Mouse (Mus musculus): ENCODE data around the gene Pax3.

Gene Pax3

DNA sequence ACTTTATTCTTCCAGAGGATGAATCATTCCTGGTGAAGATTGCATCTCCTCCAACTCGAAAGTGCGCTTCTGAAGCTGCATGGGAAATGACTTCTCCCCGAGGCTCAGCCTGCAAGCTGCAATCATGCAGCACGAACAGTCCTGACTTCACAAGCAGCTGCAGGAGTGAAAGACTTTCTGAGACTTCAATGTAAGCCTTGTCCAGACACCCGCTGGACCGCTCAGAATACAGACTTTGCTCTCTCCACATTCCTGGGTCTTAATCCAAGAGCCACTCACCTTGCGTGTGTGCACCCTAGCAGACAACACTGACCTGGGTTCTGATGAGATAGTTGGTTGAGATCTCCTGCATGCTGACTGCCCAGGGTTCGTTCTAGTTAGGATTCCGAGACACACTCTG is 26.2 kb downstream of the Pax3 start:
- no peak for DNase-seq

GRCm38 (mm10) chr1:78168796-78169195 is 28.1 kb downstream of the Pax3 start:
- DNase-seq = no peak

- no peak for DNase-seq
Measured at GRCm38 (mm10) chr1:78167577-78168286, 29.2 kb downstream of the Pax3 start.

DNA sequence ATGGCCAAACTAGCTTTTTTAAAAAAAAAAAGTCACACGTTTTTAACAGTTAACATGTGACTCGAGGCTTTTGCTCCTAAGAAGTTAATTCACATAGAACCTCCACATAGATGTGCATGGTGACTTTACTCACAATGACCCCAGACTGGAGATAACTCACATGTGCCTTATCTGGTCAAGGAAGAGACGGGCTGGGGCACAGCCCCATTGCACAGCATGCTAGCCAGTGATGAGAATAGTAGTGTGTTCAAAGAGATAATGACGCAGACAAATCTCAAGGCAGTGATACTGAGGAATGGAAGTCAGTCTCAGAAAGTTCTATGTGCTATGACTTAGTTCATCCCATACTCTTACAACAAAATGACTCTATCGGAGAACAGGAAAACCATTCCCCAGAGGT is 35.2 kb downstream of the Pax3 start:
- no peak for DNase-seq

- no peak for DNase-seq
Measured at GRCm38 (mm10) chr1:78157930-78158329, 39.0 kb downstream of the Pax3 start.

GRCm38 (mm10) chr1:78155796-78156195 is 41.1 kb downstream of the Pax3 start:
- DNase-seq = no peak

GRCm38 (mm10) chr1:78148011-78148623 is 48.8 kb downstream of the Pax3 start:
- no peak for DNase-seq

- DNase-seq = no peak
Measured at GRCm38 (mm10) chr1:78143403-78143802, 53.5 kb downstream of the Pax3 start.

- no peak for DNase-seq
Measured at GRCm38 (mm10) chr1:78142912-78143311, 54.0 kb downstream of the Pax3 start.

DNA sequence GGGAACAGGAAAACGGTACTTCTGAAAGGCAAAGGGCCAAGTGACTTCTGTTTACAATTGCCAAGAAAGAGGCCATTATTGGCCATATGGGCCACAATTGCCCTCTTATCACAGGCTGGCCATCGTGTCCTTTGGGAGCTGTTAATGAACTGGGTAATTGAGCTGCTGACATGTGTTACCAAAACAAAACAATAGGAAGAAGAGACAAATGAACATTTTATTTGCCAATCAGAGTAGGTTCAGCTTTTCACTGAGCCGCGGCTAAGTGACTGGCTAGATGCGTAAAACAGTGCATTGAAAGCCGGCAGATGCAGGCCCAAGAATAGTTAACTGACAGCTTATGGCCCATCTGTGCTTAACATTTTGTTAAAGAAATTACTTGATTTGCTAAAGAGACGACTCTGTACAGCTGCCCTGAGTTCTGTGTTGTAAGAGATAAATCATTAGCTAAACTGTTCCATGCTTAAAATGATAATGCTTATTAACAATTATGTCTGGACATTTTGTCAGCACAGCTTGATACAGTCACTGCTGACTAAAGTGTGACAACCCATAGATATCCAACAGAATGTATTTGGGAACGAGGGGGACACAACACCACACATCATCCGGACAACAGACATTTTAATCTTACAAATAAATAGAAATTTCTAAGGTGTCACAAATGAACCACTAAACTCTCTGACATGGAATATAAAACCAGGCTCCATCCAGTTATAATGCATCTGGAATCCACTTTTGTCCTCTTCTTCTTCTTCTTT is 55.0 kb downstream of the Pax3 start:
- DNase-seq = no peak

GRCm38 (mm10) chr1:78141314-78141713 is 55.6 kb downstream of the Pax3 start:
- DNase-seq = no peak

DNA sequence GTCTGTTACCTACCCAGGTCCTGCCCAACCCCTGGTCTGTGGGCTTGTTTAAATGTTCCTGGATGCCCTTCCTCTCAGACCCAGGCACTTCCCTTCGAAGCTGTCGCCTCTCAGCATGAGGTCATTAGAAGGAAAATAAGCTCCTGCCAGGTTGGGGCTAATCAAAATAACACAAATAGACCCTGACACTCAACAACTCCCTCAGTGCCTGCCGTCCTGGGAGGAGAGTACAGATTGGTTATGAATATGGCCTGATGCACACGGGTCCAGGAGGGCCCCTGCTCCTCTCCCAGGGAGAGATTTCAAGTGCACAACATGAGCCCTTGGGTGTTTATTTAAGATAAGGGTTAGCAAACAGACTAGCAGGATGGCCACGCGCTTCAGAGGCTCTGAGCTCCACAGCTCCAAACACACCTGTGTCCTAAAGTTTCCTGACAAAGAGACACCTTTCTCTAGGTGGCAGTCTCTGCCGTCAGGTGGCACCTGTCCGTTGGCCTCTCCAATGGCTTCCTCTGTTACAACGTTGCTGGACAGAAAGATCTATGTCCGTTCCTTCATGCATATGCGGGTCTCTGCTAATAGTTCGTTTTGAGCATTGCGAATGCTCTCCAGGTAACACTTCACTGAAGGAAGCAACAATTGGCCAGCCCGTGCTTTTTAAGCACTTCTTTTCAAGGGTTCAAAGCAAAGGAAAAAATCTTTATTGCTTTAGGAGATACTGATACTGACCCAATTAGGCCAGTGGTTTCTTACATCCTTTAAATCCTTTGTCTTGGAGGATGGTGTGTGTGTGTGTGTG is 56.2 kb downstream of the Pax3 start:
- DNase-seq = no peak

GRCm38 (mm10) chr1:78139287-78139686 is 57.6 kb downstream of the Pax3 start:
- no peak for DNase-seq

DNA sequence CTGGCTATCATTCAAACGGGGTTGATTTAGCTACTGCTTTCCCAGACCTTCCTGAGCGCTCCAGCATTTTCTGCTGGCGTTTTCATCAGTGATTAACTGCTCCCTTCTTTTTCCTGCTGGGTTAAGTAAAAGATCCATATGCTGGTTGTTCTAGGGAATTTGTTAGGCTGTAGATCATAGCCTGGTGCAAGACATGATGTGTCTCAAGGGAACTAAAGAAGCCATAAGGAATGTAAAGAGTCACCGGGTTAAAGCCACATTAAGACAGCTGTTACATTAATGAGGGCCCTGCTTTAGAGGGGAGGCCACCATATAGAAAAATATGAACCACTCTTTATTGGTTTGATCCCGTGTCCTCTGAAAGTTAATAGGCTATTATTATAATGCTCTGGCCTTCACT is 67.7 kb downstream of the Pax3 start:
- DNase-seq = no peak

- no peak for DNase-seq
Measured at GRCm38 (mm10) chr1:78119899-78120560, 76.9 kb downstream of the Pax3 start.

DNA sequence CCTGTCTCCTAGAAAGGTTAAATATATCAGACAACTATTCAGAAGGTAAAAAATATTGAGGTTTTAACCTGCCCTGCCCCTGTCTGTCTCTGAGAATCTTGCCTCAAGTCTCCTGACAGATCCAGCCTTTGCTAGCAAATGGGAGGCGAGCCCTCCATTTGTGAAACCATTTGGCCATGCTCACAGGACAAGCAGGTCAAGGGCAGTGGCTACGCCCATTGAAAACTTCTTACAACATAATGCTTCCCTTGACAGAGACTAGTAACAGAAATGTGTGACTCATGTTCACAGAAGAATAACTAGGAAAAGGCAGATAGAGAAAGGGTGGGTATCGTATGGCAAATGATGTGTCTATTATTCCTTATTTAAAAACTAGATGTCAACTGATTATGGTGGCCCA is 80.9 kb downstream of the Pax3 start:
- DNase-seq = no peak

- DNase-seq = no peak
Measured at GRCm38 (mm10) chr1:78110311-78110710, 86.6 kb downstream of the Pax3 start.

DNA sequence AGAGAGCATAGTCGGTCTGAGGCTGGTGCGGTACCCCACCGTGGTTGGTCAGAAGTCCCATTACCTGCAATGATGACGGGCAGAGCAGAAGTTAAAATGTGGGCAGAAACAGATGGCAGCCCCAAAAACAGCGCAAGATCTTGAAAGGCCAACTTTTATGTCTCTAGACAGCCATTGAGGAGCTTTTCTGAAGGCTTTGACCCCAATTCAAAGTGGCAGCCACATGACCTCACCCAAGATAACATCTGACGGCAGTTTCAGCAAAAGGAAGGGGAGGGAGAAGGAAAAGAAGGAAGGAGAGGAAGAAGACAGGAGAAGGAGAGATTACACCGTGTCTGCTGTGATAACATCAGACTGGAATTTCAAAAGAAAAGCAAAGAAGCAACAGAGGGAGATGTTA is 93.4 kb downstream of the Pax3 start:
- no peak for DNase-seq

GRCm38 (mm10) chr1:78093619-78094018 is 103.3 kb downstream of the Pax3 start:
- DNase-seq = no peak

DNA sequence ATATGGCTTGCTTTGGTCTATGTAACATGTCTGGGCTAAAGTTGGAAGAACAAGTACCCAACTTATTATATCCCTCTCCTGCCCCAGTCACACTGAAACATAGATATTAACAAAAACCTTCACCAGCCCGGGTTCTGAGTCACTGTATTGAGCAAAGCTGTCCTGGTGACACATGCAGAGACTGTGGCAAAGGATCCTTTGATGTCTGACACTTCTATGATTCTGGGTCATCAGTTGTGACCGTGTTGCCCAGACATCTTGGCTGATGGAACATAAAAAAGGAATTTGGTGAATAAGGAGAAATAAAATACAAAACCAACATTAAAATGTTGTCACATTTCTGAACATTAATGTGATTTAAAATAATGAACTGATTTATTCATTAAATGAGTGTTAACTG is 108.3 kb downstream of the Pax3 start:
- DNase-seq = no peak

DNA sequence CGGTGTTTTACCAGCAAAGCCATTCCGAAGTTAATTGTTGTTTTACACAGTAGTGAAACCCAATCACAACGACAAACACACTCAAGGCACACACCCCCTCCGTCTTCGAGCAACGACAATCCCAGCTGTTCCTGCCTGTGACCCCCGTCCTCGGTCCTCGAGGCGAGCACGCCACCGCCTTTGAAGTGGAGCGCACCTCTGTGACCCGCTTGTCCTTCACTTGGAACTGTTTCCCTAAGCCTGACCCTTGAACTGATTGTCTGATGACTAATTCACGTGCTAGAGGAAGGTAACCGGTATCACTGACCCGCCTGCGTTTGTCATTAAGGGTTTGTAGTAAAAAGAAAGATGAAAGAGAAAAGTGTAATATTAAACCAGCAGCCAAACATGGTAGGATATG is 115.2 kb downstream of the Pax3 start:
- no peak for DNase-seq

DNA sequence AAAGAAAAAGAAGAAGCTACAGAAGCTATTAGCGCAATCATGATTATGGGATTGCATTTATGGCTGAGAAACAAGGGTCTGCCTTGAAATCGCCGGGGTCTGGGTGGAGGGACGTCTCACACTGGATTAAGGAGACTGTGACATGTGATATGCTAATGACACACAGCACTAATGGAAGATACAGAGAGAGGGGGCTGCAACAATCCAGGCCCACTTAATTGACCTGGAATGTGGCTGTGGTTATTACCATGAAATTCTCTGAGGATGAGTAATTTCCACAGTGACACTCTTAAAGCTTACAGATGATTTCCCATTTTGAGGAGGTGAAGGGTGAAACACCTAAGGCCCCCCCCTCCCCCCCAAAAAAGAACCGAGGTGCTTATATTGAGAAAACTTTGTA is 136.1 kb downstream of the Pax3 start:
- DNase-seq = no peak

DNA sequence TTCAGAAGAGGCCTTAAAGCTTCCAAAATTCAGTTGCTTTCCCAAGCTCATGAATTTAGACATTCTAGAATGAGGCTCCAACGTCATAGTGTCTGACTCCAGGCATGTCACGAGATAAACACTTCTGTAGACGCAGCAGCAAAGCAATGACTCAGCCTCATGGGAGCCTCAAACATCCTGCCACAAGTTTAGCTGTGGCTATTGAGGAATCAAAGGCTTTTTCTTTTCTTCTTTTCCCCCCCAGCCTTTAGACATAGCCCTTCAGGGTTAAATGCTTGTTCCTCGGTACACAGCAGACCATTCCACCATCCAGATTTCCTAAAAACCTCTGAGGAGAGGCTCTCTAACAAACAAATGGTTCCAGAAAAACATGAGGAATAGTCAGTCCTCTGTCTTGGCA is 139.0 kb downstream of the Pax3 start:
- DNase-seq = no peak

All from cerebellum, adult 11-12 months (tissue).